Mouse (Mus musculus) gastrocnemius, adult 18-20 months (tissue): ENCODE results near the gene Tmem107. TPM values are rescaled to one million over a fixed set of nuclear protein-coding genes. Genes with fewer than 3 reads are reported as not detected.

ENCODE experiments used
- DNase-seq: peaks from one replicate; pipeline ENCODE4 v3.0.0; 2021; ENCODE audit warnings: low spot score
- total RNA-seq, 2 experiments: library from RNA; stranded (reverse); gene quantifications; 2 replicates each; pipeline ENCODE4 v1.2.3; 2021

The Tmem107 gene
- total RNA-seq, 2 experiments from 2014 or later, result 3.5 to 3.7 TPM

DNA sequence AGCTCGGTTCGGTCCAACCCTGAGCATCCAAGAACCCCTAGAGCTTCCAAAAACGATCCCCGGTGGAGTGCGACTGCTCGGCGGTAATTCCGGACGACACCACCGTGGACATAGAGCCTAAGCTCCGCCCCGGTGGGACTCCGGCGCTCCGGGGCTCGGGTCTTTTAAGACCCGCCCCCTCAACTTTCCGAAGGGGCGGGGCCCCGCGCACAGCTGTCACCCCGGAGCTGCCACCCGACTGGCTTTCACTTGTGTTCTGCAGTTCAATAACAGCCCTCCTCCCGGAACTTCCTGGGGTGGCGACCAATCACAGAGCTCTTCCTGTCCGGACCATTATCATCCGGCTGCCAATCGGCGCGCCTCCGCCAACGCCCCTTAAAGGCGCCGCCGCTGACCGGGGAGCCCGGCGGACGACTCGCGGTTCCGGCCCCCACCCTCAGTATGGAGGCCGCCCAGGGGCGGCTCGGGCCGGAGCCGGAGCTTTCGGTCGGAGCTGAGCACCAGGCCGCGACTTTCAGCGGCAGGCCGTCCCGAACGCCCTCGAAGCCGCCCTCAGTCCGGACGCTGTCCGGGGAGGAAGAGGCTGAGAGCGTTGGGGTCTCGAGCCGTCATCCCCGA is 11.1 kb upstream of the Tmem107 start, which contains the start of gene Borcs6:
Gene Borcs6 (plus strand): TSS at position 361 of the 618 bp plus-strand sequence.
- peak; percentile 95 for DNase-seq

DNA sequence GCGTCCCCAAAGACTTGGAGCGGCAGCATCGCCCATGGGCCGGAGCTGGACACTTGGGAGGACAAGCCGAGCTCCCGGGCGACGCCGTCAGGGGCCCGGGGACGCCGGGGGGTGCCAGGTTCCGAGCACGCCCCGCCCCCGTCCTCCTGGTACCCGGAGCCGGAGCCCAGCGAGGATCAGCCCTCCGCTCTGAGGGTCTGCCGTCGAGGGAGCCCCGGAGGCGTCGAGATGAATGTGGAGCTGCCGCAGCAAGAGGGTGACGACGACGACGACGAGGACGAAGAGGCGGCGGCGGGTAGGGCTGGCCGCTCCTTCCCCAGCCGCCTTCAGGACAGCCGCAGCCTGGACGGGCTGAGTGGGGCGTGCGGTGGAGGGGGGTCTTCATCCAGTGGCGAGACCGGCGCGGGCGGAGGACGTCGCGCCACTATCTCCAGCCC is 10.6 kb upstream of the Tmem107 start:
- no peak for DNase-seq

DNA sequence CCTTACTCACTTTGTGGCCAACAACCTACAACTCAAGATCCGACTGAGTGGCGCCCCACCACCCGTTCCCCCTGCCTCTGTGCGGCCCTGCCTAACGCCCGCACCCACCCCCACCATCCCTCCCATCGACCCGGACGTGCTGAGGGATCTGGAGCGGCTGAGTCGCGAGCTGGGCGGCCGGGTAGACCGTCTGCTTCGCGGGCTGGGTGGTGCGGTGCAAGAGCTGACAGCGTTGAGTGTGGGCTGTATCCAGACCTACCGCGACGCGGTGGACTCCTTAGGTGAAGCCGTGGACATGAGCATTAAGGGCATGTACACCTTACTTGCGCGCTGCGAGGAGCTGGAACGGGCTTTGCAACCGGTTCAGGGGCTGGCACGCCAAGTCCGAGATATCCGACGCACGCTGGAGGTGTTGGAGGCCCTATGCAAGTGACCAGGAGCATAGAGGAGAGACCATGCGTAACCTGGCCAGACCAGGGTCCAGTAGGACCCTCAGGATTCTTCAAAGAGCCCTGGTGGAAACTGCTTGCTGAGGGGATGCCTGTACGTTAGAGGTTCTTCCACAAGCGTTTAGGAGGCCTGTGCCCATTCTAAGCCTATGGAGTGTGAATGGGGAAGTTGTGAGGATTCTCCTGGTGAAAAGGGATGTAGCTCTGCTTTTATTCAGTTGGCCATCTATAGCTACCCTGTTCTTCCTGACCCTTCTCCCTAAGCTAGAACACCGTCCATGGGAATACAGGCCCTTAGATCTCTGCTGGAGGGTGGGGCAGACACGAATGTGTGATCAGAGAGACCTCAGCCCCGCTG is 10.0 kb upstream of the Tmem107 start:
- DNase-seq, result no peak

DNA sequence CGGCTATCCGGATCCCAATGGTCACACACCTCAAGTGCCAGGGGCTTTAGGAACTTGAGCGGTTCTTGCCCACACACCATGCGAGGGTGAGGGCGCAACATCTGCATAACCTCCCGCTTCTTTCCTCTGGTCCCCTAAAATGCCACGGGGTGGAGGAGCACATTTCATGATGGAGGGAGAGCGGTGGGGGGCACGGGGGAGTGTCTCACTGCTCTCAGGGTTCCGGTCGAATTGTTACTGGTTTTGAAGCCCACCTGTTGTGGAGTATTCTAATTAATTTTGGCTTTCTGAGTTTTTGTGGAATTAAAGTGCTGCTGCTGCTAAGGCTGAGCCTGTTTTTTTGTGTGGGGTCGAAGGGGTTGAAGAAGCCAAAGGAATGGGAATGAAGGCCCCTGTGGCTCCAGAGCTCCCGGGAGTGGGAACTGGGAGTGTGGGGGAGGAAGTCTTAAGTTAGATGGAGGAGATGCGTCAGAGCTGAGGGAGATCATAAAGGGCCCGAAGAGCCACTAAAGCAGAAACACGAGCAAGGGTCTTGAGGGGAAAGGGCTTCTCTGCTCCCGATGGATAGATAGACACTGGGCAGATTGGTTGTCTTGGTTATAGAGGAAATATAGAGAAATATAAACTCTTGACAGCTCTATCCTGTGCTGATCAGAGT is 9.2 kb upstream of the Tmem107 start:
- no peak for DNase-seq

DNA sequence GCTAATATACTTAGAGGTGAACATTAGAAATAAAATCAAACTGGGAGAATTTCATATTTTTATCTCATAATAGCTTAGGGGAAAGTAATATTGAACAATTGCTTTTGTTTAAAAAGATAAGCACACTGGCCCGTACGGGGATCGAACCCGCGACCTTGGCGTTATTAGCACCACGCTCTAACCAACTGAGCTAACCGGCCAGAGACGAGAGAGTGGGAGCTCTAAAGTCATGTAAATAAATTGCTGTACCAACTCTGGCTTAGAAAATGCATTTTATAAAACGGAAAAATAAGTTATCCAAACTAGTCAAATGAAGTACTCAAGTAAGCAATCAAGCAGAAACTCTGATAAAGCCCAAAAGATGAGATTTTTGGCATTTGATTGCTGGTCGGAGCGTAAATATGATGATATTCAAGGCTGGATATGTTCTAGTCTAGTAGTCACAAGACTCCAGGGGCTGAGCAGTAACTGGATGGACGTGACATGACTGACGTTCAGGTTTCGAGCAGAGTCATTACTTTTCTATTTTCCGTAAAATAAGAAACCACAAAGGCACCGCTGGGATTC is 8.3 kb upstream of the Tmem107 start:
- peak; percentile 80 for DNase-seq

DNA sequence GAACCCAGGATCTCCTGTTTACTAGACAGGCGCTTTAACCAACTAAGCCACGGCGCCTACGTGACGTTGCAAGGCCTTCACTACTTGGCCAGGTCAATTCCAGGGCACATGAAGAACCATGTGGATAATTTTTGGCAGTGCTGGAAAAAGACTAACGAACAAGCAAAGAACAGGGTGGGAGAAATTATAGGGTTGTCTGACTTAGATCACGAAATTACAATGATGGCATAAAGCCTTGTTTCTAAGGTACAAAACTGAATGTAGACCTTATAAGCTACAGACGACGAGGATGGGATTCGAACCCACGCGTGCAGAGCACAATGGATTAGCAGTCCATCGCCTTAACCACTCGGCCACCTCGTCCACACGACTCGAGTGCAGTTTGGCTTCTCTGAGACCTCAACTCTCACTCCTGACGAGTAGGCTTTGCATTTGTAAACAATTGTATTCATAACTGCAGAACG is 7.8 kb upstream of the Tmem107 start:
- peak; percentile 95 for DNase-seq

DNA sequence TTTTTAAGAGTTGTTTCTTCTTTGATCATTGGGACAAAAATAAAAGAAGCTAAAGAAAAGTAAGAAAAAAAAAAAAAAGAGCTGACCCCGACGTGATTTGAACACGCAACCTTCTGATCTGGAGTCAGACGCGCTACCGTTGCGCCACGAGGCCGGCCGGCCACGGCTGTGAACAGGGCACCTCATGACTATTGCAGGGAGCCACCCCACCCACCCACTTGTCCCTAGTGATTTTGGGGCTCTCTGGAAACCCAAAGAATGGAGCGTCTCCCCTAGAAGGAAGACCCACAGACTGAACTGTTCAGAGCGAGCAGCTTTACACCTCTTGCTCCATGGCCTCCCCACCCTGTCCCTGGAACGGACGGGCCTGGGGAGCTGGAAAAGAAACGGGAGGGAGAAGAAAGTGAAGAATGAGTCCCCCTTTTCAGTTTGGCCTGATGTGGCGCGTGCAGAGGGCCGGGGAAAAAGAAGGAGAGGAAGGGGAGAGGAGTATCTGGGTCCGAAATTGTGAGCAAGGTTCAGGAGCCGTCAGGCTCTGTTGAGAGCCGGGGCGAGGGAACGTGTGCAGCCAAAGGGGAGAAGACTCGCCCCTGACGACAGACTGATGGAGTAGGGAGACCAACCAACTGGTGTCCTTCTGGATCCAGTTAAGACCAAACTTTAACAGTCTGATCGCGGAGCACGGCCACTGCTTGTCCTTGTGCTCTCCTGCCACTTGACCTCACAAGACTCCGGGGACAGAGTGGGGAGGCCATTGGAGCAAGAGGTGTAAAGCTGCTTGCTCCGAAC is 7.0 kb upstream of the Tmem107 start:
- peak; percentile 77 for DNase-seq

DNA sequence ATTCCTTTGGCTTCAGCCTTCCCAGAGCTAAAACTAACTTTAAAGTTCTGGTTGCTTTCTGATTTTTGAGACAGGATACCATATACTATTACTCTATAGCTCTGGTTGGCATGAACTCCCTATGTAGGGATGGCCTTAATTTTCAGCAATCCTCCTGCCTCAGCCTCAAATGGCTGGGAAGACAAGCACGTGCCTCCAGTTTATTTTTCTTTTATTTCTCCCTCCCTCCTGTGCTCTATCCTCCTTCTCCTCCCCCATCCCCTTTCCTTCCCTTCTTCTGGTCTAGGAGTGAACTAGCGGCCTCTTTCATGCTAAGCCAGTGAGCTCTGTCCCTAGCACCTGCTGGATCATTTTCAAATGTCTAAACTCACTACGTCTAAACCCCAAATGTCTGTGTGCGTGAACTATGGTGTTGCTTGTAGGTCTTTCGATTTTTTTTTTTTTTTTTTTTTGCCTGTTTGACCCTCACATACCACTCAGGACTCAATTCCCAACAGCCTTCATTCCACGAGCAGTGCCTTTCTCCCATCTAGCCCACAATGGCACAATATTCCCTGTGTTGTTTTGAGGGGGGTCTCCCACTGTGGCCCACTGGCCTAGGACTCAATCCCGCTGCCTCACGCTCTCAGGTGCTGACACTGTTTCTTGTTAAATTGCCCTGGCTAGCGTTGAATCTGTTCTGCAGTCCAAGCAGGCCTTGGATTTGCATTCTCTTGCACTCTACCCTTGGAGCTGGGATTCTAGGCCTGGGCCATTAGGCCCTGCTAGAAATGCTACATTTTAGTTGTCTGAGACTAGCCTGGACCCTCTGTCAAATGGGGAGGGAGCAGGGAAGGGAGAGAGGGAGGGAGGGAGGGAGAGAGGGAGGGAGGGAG is 6.1 kb upstream of the Tmem107 start:
- no peak for DNase-seq

DNA sequence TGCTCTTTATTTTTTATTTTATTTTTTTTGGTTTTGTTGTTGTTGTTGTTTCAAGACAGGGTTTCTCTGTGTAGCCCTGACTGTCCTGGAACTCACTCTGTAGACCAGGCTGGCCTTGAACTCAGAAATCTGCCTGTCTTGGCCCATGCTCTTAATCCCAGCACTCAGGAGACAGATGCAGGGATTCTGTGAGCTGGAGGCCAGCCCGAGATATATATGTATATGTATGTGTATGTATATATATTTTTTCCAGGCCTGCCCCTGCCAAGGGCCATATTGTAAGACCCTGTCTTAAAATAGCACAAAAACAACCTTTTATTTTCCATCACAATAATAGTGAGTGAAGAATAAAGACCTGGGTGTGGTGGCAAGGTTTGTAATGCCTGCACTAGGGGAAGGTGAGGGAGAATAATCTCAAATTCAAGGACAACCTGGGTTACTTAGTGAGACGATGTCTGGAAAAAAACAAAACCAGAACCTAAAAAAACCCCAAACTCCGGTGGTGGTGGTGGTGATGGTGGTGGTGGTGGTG is 5.1 kb upstream of the Tmem107 start:
- DNase-seq, result no peak

DNA sequence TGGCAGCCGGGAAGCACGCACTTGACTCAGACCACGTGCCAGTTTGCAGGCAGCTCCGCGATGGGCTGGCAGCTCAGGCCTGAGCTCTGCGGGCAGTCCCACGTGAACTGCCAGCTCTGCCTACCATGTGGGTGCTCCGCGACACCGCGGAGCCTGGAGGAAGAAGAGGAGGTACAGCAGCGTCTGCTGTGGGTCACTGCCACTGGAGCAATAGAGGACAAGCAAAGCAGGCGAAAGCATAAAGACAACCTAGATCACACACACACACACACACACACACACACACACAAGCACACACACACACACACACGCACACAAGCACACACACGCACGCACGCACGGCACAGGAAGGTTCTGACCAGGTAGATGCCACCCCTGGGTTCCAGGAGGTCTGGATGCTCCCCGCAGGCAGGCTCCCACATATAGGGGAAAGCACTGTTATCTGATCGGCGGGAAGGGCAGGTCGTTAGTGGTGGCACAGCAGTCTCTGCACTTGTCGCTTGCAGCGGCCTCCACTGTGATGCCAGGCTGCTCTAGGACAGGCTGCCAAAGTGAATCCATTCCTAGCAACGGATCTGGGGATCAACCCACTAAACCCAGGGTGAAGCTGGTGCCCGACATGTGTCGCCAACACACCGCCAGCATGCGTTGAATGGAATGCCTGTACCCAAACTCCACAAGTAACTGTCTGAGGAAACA is 4.3 kb upstream of the Tmem107 start:
- DNase-seq, result peak; percentile 34

DNA sequence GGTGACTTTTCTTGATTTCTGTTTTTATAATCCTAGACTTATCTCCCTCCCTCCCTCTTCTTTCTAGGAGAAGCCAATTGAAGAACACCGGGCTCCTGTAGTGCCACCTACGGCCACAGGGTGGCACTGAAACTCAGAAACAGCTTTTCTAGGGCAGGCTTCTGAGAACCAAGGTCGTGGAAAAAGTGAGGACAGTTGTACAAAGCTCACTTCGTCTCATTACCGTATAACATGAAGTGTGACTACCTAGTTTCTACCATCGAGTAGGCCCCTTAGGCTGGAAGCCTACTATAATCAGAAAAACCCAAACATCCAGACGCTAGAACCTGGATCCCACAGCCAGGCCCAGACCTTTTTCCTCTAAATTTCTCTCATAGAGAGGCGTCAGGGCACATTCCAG is 3.6 kb upstream of the Tmem107 start:
- peak; percentile 93 for DNase-seq

DNA sequence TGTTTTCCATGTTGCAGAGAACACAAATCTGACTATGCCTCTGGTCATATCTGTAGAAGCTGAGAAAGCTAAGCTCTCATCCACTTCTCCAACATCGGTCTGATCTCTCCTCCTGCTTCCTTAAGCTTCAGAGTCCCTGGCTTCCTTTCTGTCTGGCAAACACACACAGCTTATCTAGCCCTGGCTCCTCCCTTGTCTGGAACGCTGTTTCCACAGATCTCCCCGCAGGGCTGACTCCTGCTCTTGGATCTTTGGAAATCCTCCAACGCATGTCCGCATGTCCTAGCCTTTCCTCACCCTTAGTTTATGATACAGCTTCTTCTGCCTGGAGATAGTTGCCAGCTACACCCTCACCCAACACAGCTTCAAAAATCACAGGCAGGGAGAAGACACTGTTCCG is 3.0 kb upstream of the Tmem107 start:
- DNase-seq, result peak; percentile 29

DNA sequence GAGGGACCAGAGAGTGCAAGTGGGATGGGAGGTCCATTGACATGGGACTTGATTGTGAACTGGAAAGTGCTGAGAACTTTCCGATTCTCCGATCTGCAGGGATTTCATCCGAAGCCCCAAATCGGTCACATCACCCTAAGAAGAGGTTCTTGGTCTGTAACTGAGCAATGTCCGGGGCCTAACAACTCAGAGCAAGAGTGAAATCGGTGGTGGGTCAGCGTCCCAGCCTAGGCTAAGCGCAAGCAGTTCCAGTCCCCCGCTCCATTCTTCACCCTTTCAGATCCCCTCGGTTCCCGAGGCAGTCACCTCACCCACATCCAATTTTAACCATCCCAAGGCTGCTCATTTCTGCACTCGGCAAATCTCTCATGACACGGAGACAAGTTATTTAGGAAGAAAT is 513 bp upstream of the Tmem107 start:
- DNase-seq, result peak; percentile 29

DNA sequence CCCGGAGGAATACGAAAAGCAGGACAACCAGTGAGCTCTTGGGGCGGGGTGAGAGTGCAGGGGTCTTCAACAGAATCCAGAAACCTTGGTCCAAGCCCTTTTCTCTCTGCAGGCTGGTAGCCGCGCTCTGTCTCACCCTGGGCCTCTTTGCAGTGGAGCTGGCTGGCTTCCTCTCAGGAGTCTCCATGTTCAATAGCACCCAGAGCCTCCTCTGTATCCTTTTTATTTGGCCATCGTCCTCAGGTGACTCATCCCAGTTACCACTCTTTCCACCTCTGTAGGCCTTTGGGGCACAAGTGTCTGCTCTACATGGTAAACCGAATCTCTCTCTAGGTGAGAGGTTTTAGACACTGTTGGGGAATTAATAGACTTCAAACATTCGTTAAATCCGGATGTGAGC is 656 bp downstream of the Tmem107 start:
- no peak for DNase-seq

DNA sequence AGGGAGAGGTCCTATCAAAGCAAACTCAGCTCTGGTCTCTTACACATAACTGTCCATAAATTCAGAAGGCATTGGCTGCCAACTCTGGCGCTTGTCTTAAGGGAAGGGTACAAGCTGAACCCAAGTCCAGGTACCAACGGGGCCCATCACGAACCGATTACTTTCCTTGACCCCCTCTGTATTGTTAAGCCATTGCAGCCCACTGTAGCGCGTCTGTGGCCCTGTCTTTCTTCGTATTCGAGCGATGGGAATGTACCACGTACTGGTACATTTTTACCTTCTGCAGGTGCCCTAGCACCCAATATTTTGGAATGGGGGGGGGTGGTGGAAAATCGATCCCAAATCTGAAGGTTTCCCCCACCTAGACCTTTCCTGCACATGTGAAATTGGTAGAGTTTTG is 1.6 kb downstream of the Tmem107 start:
- no peak for DNase-seq

DNA sequence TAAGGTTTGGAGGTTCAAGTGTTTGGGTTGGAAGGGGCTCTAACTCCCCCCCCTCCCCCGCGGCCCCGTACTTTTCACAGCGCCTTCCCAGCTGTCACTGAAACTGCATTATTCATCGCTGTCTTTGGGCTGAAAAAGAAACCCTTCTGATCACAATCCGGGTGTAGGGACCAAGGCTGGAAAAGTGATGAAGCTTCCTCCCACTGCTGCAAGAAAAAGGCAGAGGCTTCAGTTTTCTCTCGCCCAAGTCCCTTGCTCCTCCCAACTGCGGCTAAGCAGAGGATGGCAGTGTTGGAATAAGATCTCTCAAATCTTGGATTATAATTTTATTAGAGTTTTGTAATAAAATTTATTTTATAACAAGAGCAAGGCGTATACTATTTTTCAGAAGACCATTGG is 2.1 kb downstream of the Tmem107 start:
- DNase-seq, result no peak

DNA sequence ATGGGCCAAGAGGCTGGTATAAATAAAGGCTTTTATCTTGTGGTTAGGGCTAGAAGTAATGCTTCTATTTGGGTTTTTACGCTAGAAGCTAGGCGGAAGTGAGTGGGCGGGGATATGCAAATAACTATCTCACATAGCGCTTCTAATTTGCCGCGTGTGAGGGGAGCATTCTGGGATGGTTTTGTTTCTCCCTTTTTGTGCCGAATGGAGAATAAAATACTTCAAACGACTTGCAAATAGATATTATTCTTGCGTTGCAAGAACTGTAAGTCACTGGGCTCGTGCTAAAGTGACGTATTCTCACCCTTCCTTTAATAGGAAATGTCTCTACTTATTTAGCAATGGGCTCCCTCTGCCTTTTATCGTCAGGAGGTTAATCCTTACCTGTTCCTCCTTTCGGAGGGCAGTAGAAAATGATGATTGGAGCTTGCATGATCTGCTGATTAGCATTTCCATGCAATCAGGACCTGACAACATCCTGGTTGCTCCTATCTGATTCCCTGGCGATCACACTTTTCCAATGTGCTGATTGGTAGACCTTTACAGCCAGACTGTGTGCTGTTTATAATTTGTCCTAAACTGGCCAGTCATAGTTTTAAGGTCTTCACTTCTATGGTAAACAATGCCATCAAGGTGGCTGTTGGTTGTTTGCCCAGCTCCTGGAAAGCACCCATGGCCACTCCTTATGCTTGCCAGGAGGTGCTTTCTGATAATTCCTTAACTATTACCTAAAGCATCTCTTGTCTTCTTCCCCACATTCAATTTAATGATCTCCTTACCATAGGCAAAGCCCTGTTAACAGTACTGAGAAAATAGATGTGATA is 2.7 kb downstream of the Tmem107 start:
- DNase-seq, result peak; percentile 90
